In the genomic region with DNA sequence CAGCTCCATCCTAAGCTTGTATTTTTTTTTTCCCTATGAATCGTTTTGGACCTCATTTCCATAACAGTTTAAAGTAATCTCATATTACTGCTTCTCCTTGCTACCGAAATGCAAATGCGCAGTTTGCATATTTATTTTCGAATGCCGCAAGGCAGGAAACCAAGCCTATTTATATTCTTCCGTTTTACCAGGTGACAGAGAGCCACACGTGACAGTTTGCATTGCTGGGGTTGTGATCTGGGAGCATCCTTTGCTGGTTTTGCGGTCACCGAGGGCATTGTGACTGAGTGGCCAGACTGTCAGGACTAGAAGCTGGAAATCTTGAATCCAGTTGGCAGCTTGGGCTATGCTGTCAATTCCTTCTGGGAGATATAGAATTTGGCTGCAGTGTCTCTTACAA, we compare ENCODE assay signal across 14 mouse cellular contexts. TPM values are rescaled to one million over a fixed set of nuclear protein-coding genes. Genes with fewer than 3 reads are reported as not detected.
DNase-seq lines count a peak whose midpoint lies in the region; ATAC-seq lines count a peak whose summit lies in the region.
"Had no signal": no experiment of that assay in that cellular context is flagged by ENCODE, and none has a peak within 500 bp of the region (broad histone marks: within the 10 kb centered on the region; RNA-seq: fewer than 3 reads in every experiment).

No protein-coding gene starts in this region.

- intact Hi-C loops in heart, postnatal 10 days (cut with DNase I), result no loop called here

- ATAC-seq in cerebellum, adult (ENCODE audit: insufficient number of reproducible peaks, low FRiP score, low TSS enrichment), result no peak
- ATAC-seq: lung, postnatal 0 days had no signal

- DNase-seq in heart, adult 11 months, result peak; percentile 93
- no peak for DNase-seq in heart, adult 8-10 months (ENCODE audit: low spot score)
- DNase-seq in right cerebral cortex, postnatal 10 days (ENCODE audit: low spot score in 2 of 2), result peak; percentile 36 to 68
- DNase-seq in right cerebral cortex, postnatal 4 days, result no peak
- peak; percentile 49 to 63 for DNase-seq in heart, postnatal 10 days
- peak; percentile 39 for DNase-seq in thymus, postnatal 25 days
- no peak for DNase-seq in cerebellum, adult 9-11 months
- DNase-seq: adrenal gland, adult 8-10 months; gastrocnemius, postnatal 36 days; kidney, postnatal 4 days had no signal

RNA-seq across cellular contexts. Expression of gene Slc4a3, which starts 19.6 kb away (rescaled TPM):
- total RNA-seq in heart, adult 8-10 months (2022), result 100 to 1,000 TPM; 221 to 344 (median 267) TPM
- 100 to 1,000 TPM; 128 to 149 TPM for total RNA-seq in heart, postnatal 10 days (2021)
- total RNA-seq: monocyte, adult 5-6 weeks had no signal

RNA-seq across cellular contexts. Expression of gene Stk11ip, which starts 44.3 kb away (rescaled TPM):
- total RNA-seq in heart, adult 8-10 months (2022), result 10 to 100 TPM in 3 of 4 experiments, 1 to 10 TPM in 1; 8.3 to 10.4 (median 10.3) TPM
- 10 to 100 TPM; 12.7 to 13.9 TPM for total RNA-seq in heart, postnatal 10 days (2021)

RNA-seq across cellular contexts. Expression of gene Inha, which starts 58.7 kb away (rescaled TPM):
- 1 to 10 TPM; 2.8 to 4.6 (median 3.9) TPM for total RNA-seq in heart, adult 8-10 months (2022)
- total RNA-seq in heart, postnatal 10 days (2021), result 1 to 10 TPM; 5.1 to 8.5 TPM
- total RNA-seq: liver, adult 2 months; monocyte, adult 5-6 weeks had no signal

RNA-seq across cellular contexts. Expression of gene Obsl1, which starts 59.4 kb away (rescaled TPM):
- 100 to 1,000 TPM; 108 to 133 (median 122) TPM for total RNA-seq in heart, adult 8-10 months (2022)
- total RNA-seq in heart, postnatal 10 days (2021), result 100 to 1,000 TPM; 171 to 173 TPM
- total RNA-seq: monocyte, adult 5-6 weeks had no signal

Comparison
In these comparisons a context has a peak if more than half of its experiments do, and no peak if none do; other contexts are left out.
1. DNase-seq: peak in heart, adult 11 months (single experiment), right cerebral cortex, postnatal 10 days (2 of 2), heart, postnatal 10 days (2 of 2) and thymus, postnatal 25 days (single experiment); none in heart, adult 8-10 months (single experiment), right cerebral cortex, postnatal 4 days (single experiment) and cerebellum, adult 9-11 months (single experiment).